Mouse (Mus musculus) CH12.LX (cell line): Measurements from ENCODE around the gene Kat2b. TPM values are rescaled to one million over a fixed set of nuclear protein-coding genes. Genes with fewer than 3 reads are reported as not detected.
"Not testable (repeated sequence)": the region's sequence is repeated elsewhere in the genome, so short reads cannot be mapped to it uniquely, and the experiment has no call there.

ENCODE experiments used
- DNase-seq: peaks from one replicate; pipeline ENCODE4 v3.0.0-alpha.2; 2013; ENCODE audit errors: extremely low read depth
- H3K27ac ChIP-seq: 2 replicates; pipeline ENCODE4 v1.5.1; 2012; ENCODE audit warnings: low read depth, mild to moderate bottlenecking, control low read depth, moderate library complexity; ENCODE audit not compliant: insufficient read depth
- H3K27me3 ChIP-seq: replicated peaks from 2 replicates; pipeline ENCODE3; 2012; ENCODE audit warnings: inconsistent platforms
- H3K36me3 ChIP-seq, 2 experiments: replicated peaks in 1 of 2; 2 replicates each; pipeline versions ENCODE3 to v1.6.1; 2012; ENCODE audit warnings: inconsistent platforms in 1 of 2, low read length in 1 of 2, mild to moderate bottlenecking in 1 of 2, mixed read lengths in 1 of 2, moderate library complexity in 1 of 2; ENCODE audit not compliant: control insufficient read depth in 1 of 2, insufficient read depth in 1 of 2
- H3K4me1 ChIP-seq, 2 experiments: 2 replicates each; pipeline ENCODE4 v1.6.1; 2012; ENCODE audit warnings: inconsistent platforms in 1 of 2, moderate library complexity in 1 of 2; ENCODE audit not compliant: insufficient read depth in 2 of 2, control insufficient read depth in 1 of 2
- H3K4me2 ChIP-seq: 2 replicates; pipeline ENCODE4 v1.6.1; 2012; ENCODE audit warnings: low read depth, mild to moderate bottlenecking, control low read depth; ENCODE audit not compliant: poor library complexity, insufficient read depth, severe bottlenecking
- H3K4me3 ChIP-seq, 3 experiments: fragments of 150-350 bp in 1 of 3; sonication (generic) in 1 of 3; replicated peaks in 1 of 3; 2 replicates each; pipeline versions ENCODE3 to v1.5.1; 2011 to 2012; ENCODE audit warnings: low read depth in 2 of 3, low read length in 2 of 3, mild to moderate bottlenecking in 2 of 3, moderate library complexity in 2 of 3, control low read depth in 1 of 3, improper control_type of control experiment in 1 of 3, inconsistent platforms in 1 of 3, mixed read lengths in 1 of 3; ENCODE audit not compliant: poor library complexity in 1 of 3
- H3K79me2 ChIP-seq: replicated peaks from 2 replicates; pipeline ENCODE4 v1.6.1; 2012; ENCODE audit warnings: mild to moderate bottlenecking, moderate library complexity; ENCODE audit not compliant: control insufficient read depth, poor library complexity, insufficient read depth, severe bottlenecking; ENCODE audit errors: extremely low read depth
- H3K9ac ChIP-seq: 2 replicates; pipeline ENCODE4 v1.6.1; 2012; ENCODE audit warnings: low read depth, mild to moderate bottlenecking, control low read depth, moderate library complexity; ENCODE audit not compliant: insufficient read depth
- H3K9me3 ChIP-seq: replicated peaks from 2 replicates; pipeline ENCODE3; 2012; ENCODE audit warnings: low read length, inconsistent platforms, mixed read lengths
- CHD2 ChIP-seq: IDR thresholded peaks from 2 replicates; pipeline ENCODE4 v1.6.1; 2011; ENCODE audit warnings: low read length, improper control_type of control experiment
- MEF2A ChIP-seq: IDR thresholded peaks from 2 replicates; pipeline ENCODE4 v1.6.1; 2014; ENCODE audit warnings: low read depth, mild to moderate bottlenecking, inconsistent platforms, low read length, improper control_type of control experiment, borderline replicate concordance
- SIN3A ChIP-seq: IDR thresholded peaks from 2 replicates; pipeline ENCODE4 v1.6.1; 2012; ENCODE audit warnings: low read length, improper control_type of control experiment, inconsistent platforms
- USF1 ChIP-seq: IDR thresholded peaks from 2 replicates; pipeline ENCODE4 v1.6.1; 2014; ENCODE audit warnings: low read depth, mild to moderate bottlenecking, inconsistent platforms, low read length, improper control_type of control experiment
- ZC3H11A ChIP-seq: IDR thresholded peaks from 2 replicates; pipeline ENCODE4 v1.6.1; 2012; ENCODE audit warnings: low read depth, mild to moderate bottlenecking, inconsistent platforms, low read length, improper control_type of control experiment
- dilution Hi-C: fragments of 300-500 bp; cut with MboI; formaldehyde crosslinking; loops from 2 replicates; pipeline ENCODE4 v1.14.3; 2020; ENCODE audit warnings: low sequenced_read_pairs; ENCODE audit not compliant: extremely low pct_unique_long_range_greater_than_20kb, extremely low pct_ligation_motif_present
- in situ Hi-C: fragments of 300-500 bp; cut with MboI; formaldehyde crosslinking; loops from 3 replicates; pipeline ENCODE4 v1.14.3; 2019; ENCODE audit warnings: low sequenced_read_pairs, low pct_ligation_motif_present, low pct_unique_long_range_greater_than_20kb, mixed read lengths
- polyA plus RNA-seq: library from polyadenylated mRNA; unstranded; fragments of >175 nt; gene quantifications from 2 replicates; pipeline ENCODE4 v1.2.1, GENCODE M21; 2012; ENCODE audit warnings: low read depth; ENCODE audit not compliant: insufficient read length
- total RNA-seq, 2 experiments: library from RNA; depleted of rRNA; stranded (reverse); fragments of 300-350 nt in 1 of 2; fragments of >200 nt in 1 of 2; gene quantifications; 2 replicates each; pipeline ENCODE4 v1.2.3; 2012 to 2014

Kat2b gene
- total and polyA plus RNA-seq, 3 experiments = 3.6 to 4.6 (median 4.1) TPM

DNA sequence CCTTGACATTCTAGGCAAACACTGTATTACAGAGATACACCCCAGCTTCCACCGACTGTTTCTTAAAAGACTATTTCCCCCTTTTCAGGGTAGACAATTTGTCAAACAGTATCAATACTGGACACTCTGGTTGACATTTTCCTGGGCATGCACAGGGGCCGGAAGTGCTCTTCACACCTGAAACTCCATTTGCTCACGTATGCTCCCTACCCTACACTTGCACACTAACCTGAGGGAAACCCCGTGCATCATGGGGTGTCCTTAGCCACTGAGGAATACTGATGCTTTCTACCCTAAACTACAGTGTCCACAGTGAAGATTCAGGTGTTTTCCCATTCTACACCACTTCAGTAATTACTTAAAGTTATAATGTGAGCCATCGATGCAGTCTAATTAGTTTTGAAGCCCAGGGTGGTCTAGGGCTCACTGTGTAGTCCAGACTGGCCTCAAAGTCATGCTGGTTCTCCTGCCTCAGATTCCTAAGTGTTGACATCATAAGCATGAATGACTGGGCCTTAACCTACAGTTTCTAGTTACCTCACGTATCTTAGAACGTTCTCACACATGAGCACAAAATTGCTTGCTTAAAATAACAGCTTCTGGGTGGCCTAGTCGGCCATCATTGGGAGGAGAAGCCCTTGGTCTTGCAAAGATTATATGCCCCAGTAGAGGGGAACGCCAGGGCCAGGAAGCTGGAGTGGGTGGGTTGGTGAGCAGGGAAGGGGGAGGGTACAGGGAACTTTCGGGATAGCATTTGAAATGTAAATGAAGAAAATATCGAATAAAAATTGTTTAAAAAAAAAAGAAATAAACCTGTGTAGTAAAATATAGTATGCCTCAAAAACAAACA lies 30.5 kb downstream of the Kat2b start:
- DNase-seq = no peak
- H3K4me1 ChIP-seq = peaks cover 3 to 7% of the 10 kb centered on the region in 2 experiments
- no peaks in the 10 kb centered on the region for H3K27me3 ChIP-seq
- no peak overlapping the region for H3K4me2 ChIP-seq
- H3K9ac ChIP-seq = no peak overlapping the region
- no peaks in the 10 kb centered on the region for H3K9me3 ChIP-seq
- H3K4me3 ChIP-seq = no peak overlapping the region
- H3K27ac ChIP-seq = no peak overlapping the region
- dilution Hi-C loops = no loop called here
- H3K36me3 ChIP-seq = peaks cover 0 to 3% of the 10 kb centered on the region in 2 experiments
- H3K79me2 ChIP-seq = peaks cover 2% of the 10 kb centered on the region; the same call in 1 of the 2 replicates
- in situ Hi-C loops = no loop called here
- TF ChIP-seq MEF2A = no peak

DNA sequence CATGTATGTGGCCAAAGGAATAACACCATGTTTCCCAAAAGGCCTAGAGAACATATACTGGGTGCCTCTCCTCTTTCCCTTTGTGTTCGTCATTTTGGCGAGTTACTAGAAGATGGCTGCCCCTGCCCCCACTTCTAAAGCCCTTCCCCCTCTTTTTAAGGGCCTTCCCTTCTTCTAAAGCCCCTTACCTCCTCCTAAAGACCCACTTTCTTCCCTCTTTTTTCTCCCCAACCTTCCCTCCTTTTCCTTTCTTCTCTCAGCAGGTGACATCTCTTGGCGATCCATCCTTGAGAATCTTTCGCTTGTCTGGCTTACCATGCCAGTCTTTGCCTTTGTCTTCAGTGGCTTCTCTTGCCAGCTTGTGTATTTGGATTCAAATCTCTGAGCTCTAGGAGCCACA lies 31.9 kb downstream of the Kat2b start:
- Histone ChIP-seq H3K27me3 (no peaks in the 10 kb centered on the region), H3K4me3 (no peak overlapping the region), H3K79me2 (peaks cover 2% of the 10 kb centered on the region; the same call in 1 of the 2 replicates), H3K9ac (no peak overlapping the region), H3K9me3 (no peaks in the 10 kb centered on the region), H3K4me1 (peaks cover 3 to 7% of the 10 kb centered on the region in 2 experiments), H3K36me3 (peaks cover 0 to 3% of the 10 kb centered on the region in 2 experiments), H3K27ac (no peak overlapping the region)
- no peak for DNase-seq
- in situ Hi-C loops = no loop called here
- dilution Hi-C loops = no loop called here
- TF ChIP-seq CHD2 = no peak
- no peak for TF ChIP-seq USF1
- no peak for TF ChIP-seq SIN3A
- TF ChIP-seq ZC3H11A = no peak
- TF ChIP-seq, all 38 proteins: peak for 0
- H3K4me2 ChIP-seq = no peak overlapping the region

DNA sequence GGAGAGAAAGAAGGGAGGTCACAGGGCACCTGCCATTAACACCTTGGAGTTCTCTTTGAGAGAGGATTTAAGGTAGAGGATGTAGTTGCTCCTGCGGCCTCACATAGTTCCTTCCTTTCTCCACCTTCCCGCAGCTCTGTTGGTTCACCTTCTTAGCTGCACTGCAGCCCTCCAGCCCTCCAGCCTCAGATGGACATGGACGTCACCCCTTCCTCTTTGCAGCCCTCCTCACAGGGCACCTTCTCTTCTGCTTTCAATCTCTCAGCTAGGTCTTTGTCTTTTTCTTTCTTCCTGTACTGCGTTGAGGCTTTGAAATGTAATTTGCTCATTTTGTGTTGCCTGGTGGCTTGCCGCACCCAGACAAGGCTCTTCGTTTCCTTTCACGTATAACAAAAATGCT lies 36.6 kb downstream of the Kat2b start:
- dilution Hi-C loops, H3K9ac ChIP-seq, H3K9me3 ChIP-seq, H3K4me1 ChIP-seq, H3K27ac ChIP-seq, H3K79me2 ChIP-seq, in situ Hi-C loops, H3K4me3 ChIP-seq, H3K4me2 ChIP-seq, H3K36me3 ChIP-seq, DNase-seq, H3K27me3 ChIP-seq: not testable (repeated sequence)

DNA sequence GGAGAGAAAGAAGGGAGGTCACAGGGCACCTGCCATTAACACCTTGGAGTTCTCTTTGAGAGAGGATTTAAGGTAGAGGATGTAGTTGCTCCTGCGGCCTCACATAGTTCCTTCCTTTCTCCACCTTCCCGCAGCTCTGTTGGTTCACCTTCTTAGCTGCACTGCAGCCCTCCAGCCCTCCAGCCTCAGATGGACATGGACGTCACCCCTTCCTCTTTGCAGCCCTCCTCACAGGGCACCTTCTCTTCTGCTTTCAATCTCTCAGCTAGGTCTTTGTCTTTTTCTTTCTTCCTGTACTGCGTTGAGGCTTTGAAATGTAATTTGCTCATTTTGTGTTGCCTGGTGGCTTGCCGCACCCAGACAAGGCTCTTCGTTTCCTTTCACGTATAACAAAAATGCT lies 39.4 kb downstream of the Kat2b start:
- H3K27ac ChIP-seq, H3K27me3 ChIP-seq, dilution Hi-C loops, H3K4me3 ChIP-seq, H3K36me3 ChIP-seq, H3K4me1 ChIP-seq, H3K9me3 ChIP-seq, H3K9ac ChIP-seq, H3K4me2 ChIP-seq, DNase-seq, in situ Hi-C loops, H3K79me2 ChIP-seq: not testable (repeated sequence)

DNA sequence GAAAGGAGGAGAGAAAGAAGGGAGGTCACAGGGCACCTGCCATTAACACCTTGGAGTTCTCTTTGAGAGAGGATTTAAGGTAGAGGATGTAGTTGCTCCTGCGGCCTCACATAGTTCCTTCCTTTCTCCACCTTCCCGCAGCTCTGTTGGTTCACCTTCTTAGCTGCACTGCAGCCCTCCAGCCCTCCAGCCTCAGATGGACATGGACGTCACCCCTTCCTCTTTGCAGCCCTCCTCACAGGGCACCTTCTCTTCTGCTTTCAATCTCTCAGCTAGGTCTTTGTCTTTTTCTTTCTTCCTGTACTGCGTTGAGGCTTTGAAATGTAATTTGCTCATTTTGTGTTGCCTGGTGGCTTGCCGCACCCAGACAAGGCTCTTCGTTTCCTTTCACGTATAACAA lies 42.3 kb downstream of the Kat2b start:
- H3K79me2 ChIP-seq, H3K27me3 ChIP-seq, in situ Hi-C loops, H3K4me3 ChIP-seq, H3K4me1 ChIP-seq, DNase-seq, dilution Hi-C loops, H3K27ac ChIP-seq, H3K9me3 ChIP-seq, H3K9ac ChIP-seq, H3K4me2 ChIP-seq: not testable (repeated sequence)
- peaks cover 5 to 16% of the 10 kb centered on the region in 2 experiments for H3K36me3 ChIP-seq
